Mouse (Mus musculus) kidney, postnatal 36 days (tissue): ENCODE measurements around the gene Grm1.
"Not testable (repeated sequence)": the region's sequence is repeated elsewhere in the genome, so short reads cannot be mapped to it uniquely, and the experiment has no call there.

ENCODE experiments used
- DNase-seq, 2 experiments: peaks; one replicate each; pipeline ENCODE4 v3.0.0; 2021 to 2022; ENCODE audit warnings: mixed read lengths in 2 of 2

Grm1 gene

GRCm38 (mm10) chr10:11081611-11082398, at the start of gene Grm1:
Grm1 (minus strand) TSS chr10:11082356.
- peak in 1 of 2 experiments; percentile 38 for DNase-seq

- DNase-seq = no peak
Observed at GRCm38 (mm10) chr10:11121781-11122180, 39.6 kb upstream of the Grm1 start.

- DNase-seq = no peak
Observed at GRCm38 (mm10) chr10:11098475-11099044, 16.4 kb upstream of the Grm1 start.

GRCm38 (mm10) chr10:11086348-11086747, 4.2 kb upstream of the Grm1 start:
- no peak for DNase-seq

- no peak for DNase-seq
Observed at GRCm38 (mm10) chr10:11080725-11081610, 1.2 kb downstream of the Grm1 start.

DNA sequence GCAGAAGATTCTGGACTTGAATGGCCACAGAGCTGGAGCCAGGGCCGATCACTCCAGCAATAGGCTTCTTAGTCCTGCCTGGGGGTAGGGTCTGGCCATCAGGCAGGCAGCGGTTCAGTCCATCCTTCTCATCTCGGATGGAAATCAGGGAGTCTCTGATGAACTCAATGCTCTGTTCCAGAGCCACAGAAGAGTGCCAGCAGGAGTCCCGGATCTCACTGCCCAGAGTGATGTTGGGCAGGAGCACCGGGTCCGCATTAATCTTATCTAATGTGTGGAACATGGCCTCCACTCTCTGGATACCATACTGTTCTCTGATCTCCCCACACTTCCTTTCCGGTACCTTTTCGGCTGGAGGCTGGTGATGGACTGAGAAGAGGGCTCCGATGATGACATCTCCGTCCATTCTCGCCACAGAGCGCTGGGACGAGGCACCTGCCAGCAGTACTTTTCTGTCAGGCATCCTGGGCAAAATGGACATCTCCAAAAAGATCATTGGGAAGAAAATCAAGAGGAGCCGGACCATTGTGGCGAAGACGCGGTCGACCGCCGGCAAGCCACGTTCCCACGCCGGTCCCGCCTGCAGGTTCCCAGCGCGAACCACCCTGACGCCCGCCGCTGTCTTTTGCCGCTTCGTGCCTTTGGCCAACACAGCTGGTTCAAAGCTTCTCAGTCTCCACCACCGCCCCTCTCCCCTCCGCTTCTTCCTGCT, 2.0 kb downstream of the Grm1 start:
- no peak for DNase-seq

- no peak for DNase-seq
Observed at GRCm38 (mm10) chr10:11079506-11079905, 2.6 kb downstream of the Grm1 start.

DNA sequence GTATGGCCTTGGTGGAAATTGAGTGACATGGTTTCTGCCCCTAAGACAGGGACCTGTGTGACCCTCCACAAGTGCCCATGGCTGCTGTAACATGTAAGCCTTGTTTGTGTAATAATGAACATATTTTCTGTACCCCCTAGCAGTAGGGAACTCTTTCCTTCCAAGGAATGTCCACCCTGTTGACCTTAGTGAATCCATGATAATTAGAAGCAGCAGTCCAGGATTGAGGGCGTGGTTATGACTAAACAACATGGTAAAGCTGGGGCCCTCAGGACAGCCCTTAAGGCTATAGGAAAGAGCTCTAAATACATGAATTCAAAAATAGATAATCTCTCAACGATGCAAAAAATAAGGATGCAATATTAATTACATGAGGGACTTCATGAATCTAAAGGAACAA, 17.0 kb downstream of the Grm1 start:
- DNase-seq = no peak

GRCm38 (mm10) chr10:11061318-11062071, 20.7 kb downstream of the Grm1 start:
- DNase-seq = no peak

DNA sequence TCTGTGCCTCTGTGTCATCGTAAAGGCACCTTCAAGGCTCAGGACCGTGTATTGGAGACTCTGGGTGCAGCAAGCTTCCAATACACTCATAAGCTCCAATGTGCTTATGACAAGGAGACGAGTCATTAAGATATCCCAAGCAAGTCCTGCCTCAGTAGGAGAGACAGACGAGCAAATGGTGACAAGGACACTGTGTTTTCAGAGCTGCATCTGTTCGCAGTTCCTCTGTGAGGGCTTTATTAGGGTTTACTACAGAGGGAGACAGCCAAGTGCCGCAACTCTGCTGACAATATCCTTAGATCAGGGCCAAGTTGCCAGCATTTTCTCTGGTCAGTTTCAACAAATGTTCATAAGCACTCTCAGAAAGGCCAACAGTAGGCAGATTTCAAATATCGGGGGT, 32.8 kb downstream of the Grm1 start:
- no peak for DNase-seq

- not testable (repeated sequence) for DNase-seq
Observed at GRCm38 (mm10) chr10:11045421-11045820, 36.7 kb downstream of the Grm1 start.

- no peak for DNase-seq
Observed at GRCm38 (mm10) chr10:11044455-11045106, 37.6 kb downstream of the Grm1 start.

DNA sequence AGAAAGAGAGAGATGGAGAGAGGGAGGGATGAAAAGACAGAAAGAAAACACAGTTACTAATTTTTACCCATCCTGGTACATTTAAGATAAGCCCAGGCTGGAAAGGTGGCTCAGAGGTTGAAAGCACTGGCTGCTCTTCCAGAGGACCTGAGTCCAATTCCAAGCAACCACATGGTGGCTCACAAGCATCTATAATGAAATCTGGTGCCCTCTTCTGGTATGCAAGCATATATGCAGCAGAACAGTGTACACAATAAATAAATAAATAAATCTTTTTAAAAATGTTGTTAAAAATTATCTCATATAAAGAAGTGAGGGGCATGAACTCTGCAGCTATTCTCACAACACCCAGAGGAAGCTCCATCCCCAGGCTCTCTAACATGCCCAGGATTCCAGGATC, 42.8 kb downstream of the Grm1 start:
- no peak for DNase-seq

- no peak for DNase-seq
Observed at GRCm38 (mm10) chr10:11032221-11032620, 49.9 kb downstream of the Grm1 start.

DNA sequence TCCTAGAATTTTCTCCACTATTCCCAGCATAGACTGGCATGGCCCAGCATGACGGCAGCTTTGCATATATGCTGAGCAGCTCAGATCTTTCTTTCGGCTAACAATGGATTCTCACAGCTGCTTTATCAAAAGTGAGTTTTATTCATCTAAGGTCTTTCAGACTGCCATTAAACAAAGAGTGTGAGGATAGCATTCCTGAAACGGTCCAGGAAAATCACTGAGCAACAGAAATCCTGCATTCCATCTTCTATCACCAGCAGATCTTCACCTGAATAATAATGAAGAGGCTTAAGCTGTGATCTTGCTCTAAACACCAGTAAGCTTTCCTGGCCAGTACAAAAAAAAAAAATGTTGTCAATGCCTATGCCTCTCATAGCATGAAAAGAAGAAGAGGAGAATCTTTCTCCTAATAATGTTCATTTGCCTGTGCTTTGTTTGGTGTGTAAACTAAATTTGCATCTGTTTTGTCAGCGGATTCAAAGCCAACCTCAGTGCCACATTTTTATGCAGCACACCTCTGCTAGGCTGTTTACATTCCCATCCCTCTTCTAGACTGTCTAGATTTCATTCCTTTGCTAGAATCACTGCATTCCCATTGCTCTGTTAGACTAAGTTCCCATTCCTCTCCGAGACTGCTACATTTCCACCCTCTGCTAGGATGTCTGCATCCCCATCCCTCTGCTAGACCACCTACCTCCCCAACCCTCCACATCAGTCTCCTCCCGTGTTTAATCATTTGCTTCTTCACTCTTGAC, 56.2 kb downstream of the Grm1 start:
- DNase-seq = no peak

GRCm38 (mm10) chr10:11018970-11019531, 63.1 kb downstream of the Grm1 start:
- peak in 1 of 2 experiments; percentile 1 for DNase-seq

GRCm38 (mm10) chr10:11013653-11014052, 68.5 kb downstream of the Grm1 start:
- DNase-seq = no peak

DNA sequence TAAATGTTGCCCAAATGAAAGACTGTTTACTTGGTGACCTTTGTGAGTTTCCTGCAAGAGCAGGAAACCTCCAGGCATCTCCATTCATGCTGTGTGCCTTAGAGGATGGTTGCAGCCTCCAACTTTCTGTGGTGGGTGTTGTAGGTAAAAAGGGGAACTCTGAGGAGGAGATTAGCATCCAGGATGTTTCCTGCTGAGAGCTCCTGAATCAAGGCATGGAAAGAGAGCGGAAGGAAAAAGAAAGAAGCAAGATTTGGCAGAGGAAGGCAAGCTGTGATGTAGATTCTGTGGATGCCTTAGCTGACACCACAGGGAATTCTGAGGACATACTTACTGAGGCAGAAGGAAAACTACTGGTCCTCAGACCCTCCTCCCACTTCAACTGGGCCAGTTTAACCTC, 85.4 kb downstream of the Grm1 start:
- no peak for DNase-seq

GRCm38 (mm10) chr10:10991708-10992107, 90.4 kb downstream of the Grm1 start:
- no peak for DNase-seq

DNA sequence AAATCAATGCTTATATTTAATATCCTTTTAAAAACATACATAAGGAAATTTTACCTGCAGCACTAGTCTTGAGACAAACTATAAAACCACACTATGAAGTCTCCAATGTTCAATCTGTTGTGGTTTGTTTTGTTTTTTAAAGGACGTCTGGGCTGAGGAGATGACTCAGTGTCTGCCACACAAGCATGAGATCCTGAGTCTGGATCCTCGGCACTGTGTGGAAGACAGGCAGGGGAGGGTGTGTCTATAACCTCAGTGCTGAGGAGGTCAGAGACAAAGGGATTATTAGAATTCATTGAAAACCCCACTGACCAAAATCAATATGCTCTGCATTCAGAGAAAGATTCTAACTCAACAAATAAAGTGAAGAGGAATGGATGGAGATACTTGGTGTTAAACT, 110.8 kb downstream of the Grm1 start:
- no peak for DNase-seq
